Mouse (Mus musculus) Patski (cell line): Measurements from ENCODE around the gene Pnkd. TPM values are rescaled to one million over a fixed set of nuclear protein-coding genes. Genes with fewer than 3 reads are reported as not detected.

Experiments
- ATAC-seq: fragments of 100-300 bp; one replicate; pipeline ENCODE4 v1.8.0; 2021
- CTCF ChIA-PET: fragments of 350-600 bp; sonication (Branson Sonifier 250); formaldehyde crosslinking; loops from one replicate; lab custom pipeline; 2022; ENCODE audit warnings: inconsistent platforms; lab: Charles Lee
- POLR2A ChIA-PET: fragments of 350-600 bp; sonication (Branson Sonifier 250); formaldehyde crosslinking; loops from one replicate; lab custom pipeline; 2022; ENCODE audit warnings: antibody characterized with exemption, inconsistent platforms; lab: Charles Lee
- DNase-seq: peaks from one replicate; pipeline ENCODE4 v3.0.0-alpha.2; 2011; ENCODE audit warnings: low read depth, low spot score
- H3K27me3 ChIP-seq: fragments of 371-371 bp; one replicate; pipeline ENCODE4 v1.5.1; 2021
- CTCF ChIP-seq: fragments of 100-300 bp; IDR thresholded peaks from one replicate; pipeline ENCODE4 v1.5.1; 2021
- in situ Hi-C: fragments of 300-500 bp; cut with MboI; formaldehyde crosslinking; loops from 3 replicates; pipeline ENCODE4 v1.11.1; 2018; ENCODE audit warnings: low pct_unique_long_range_greater_than_20kb, mixed read lengths
- polyA plus RNA-seq: library from polyadenylated mRNA; unstranded; gene quantifications from one replicate; pipeline ENCODE4 v1.2.3, GENCODE M21; 2021

Pnkd gene
- polyA plus RNA-seq, 1 experiment from 2014 or later: 158 TPM

- POLR2A ChIA-PET: interaction anchor here (0.5 to 3.5 kb wide), 2 partner anchors 8 to 292 kb away, joined by 6 to 13 read pairs; no protein-coding TSS in a partner anchor
- H3K27me3 ChIP-seq: no peaks in the 10 kb centered on the region
- no peak for TF ChIP-seq CTCF
- no peak for ATAC-seq
- no peak for DNase-seq
- in situ Hi-C loops: loop anchor here (10.0 kb wide), 1 partner anchor 259 kb away; no protein-coding TSS in a partner anchor
- CTCF ChIA-PET: interaction anchor here (1.0 to 1.9 kb wide), 3 partner anchors 9 to 88 kb away, joined by 3 to 6 read pairs (median 3); partner anchors contain the start of genes Aamp and Pnkd
Observed at GRCm38 (mm10) chr1:74294090-74294643, 9.4 kb downstream of the Pnkd start.

- TF ChIP-seq CTCF: no peak
- no peaks in the 10 kb centered on the region for H3K27me3 ChIP-seq
- ATAC-seq (no peak), DNase-seq (no peak)
- ChIA-PET CTCF (interaction anchor here (1.0 to 1.9 kb wide), 4 partner anchors 10 to 89 kb away, joined by 3 to 6 read pairs (median 4); partner anchors contain the start of genes Aamp, Pnkd and Tmbim1), POLR2A (interaction anchor here (0.6 to 3.5 kb wide), 3 partner anchors 9 to 76 kb away, joined by 3 to 13 read pairs (median 3); no protein-coding TSS in a partner anchor)
- in situ Hi-C loops: loop anchor here (10.0 kb wide), 1 partner anchor 260 kb away; no protein-coding TSS in a partner anchor
Observed at GRCm38 (mm10) chr1:74294733-74295455, 10.2 kb downstream of the Pnkd start.

- ChIA-PET CTCF (interaction anchor here (1.1 to 1.9 kb wide), 5 partner anchors 9 to 157 kb away, joined by 3 to 9 read pairs (median 3); partner anchors contain the start of genes Aamp, Pnkd and Tmbim1), POLR2A (interaction anchor here (0.6 to 3.5 kb wide), 3 partner anchors 10 to 75 kb away, joined by 3 to 13 read pairs (median 3); no protein-coding TSS in a partner anchor)
- ATAC-seq: peak; percentile 88
- in situ Hi-C loops: loop anchor here (10.0 kb wide), 1 partner anchor 261 kb away; no protein-coding TSS in a partner anchor
- TF ChIP-seq CTCF: no peak
- DNase-seq: peak; percentile 94
- H3K27me3 ChIP-seq: no peaks in the 10 kb centered on the region
Observed at GRCm38 (mm10) chr1:74295456-74296171, 10.9 kb downstream of the Pnkd start.

- in situ Hi-C loops: loop anchor here (10.0 kb wide), 1 partner anchor 262 kb away; no protein-coding TSS in a partner anchor
- TF ChIP-seq CTCF: no peak
- DNase-seq (no peak), ATAC-seq (no peak)
- ChIA-PET POLR2A (interaction anchor here (1.6 to 3.5 kb wide), 2 partner anchors 10 to 74 kb away, joined by 3 to 13 read pairs; no protein-coding TSS in a partner anchor), CTCF (interaction anchor here (1.1 to 1.9 kb wide), 5 partner anchors 8 to 156 kb away, joined by 3 to 9 read pairs (median 3); partner anchors contain the start of genes Aamp, Catip, Pnkd and Tmbim1)
- no peaks in the 10 kb centered on the region for H3K27me3 ChIP-seq
Observed at GRCm38 (mm10) chr1:74296477-74296876, 11.7 kb downstream of the Pnkd start.

GRCm38 (mm10) chr1:74297269-74297668 is 12.5 kb downstream of the Pnkd start:
- ChIA-PET CTCF (interaction anchor here (1.2 to 1.5 kb wide), 2 partner anchors 12 to 65 kb away, joined by 3 to 6 read pairs; partner anchors contain the start of gene Catip), POLR2A (interaction anchor here (3.5 kb wide), 1 partner anchor 11 kb away, joined by 13 read pairs; no protein-coding TSS in a partner anchor)
- no peak for DNase-seq
- no peak for ATAC-seq
- H3K27me3 ChIP-seq: no peaks in the 10 kb centered on the region
- no peak for TF ChIP-seq CTCF
- in situ Hi-C loops: loop anchor here (10.0 kb wide), 1 partner anchor 262 kb away; no protein-coding TSS in a partner anchor

- no peak for TF ChIP-seq CTCF
- in situ Hi-C loops: loop anchor here (10.0 kb wide), 1 partner anchor 263 kb away; no protein-coding TSS in a partner anchor
- CTCF ChIA-PET: interaction anchor here (1.3 to 1.5 kb wide), 2 partner anchors 11 to 13 kb away, joined by 3 to 6 read pairs; no protein-coding TSS in a partner anchor
- no peak for DNase-seq
- H3K27me3 ChIP-seq: no peaks in the 10 kb centered on the region
- ATAC-seq: no peak
- POLR2A ChIA-PET: interaction anchor here (0.7 kb wide), 1 partner anchor 11 kb away, joined by 3 read pairs; no protein-coding TSS in a partner anchor
Observed at GRCm38 (mm10) chr1:74298157-74298750, 13.5 kb downstream of the Pnkd start.

- POLR2A ChIA-PET: no interaction called here
- no peaks in the 10 kb centered on the region for H3K27me3 ChIP-seq
- no peak for TF ChIP-seq CTCF
- in situ Hi-C loops: loop anchor here (10.0 kb wide), 1 partner anchor 264 kb away; no protein-coding TSS in a partner anchor
- CTCF ChIA-PET: interaction anchor here (1.3 kb wide), 1 partner anchor 13 kb away, joined by 3 read pairs; no protein-coding TSS in a partner anchor
- no peak for ATAC-seq
- DNase-seq: no peak
Observed at GRCm38 (mm10) chr1:74298996-74299395, 14.3 kb downstream of the Pnkd start.

GRCm38 (mm10) chr1:74300347-74301110 is 15.8 kb downstream of the Pnkd start:
- ChIA-PET CTCF (no interaction called here), POLR2A (no interaction called here)
- TF ChIP-seq CTCF: no peak
- H3K27me3 ChIP-seq: no peaks in the 10 kb centered on the region
- DNase-seq (no peak), ATAC-seq (no peak)
- in situ Hi-C loops: no loop called here
